Mouse (Mus musculus): ENCODE data around the gene Fam83c.
"Not testable (repeated sequence)": the region's sequence is repeated elsewhere in the genome, so short reads cannot be mapped to it uniquely, and the experiment has no call there.

Fam83c gene

GRCm38 (mm10) chr2:155834732-155835131, at the start of gene Fam83c:
Gene Fam83c, minus strand, starts transcription at chr2:155834854.
- no peak for DNase-seq (ENCODE audit: low spot score in 2 of 2)

- peak in 1 of 2 experiments; percentile 10 for DNase-seq (ENCODE audit: low spot score in 2 of 2)
These were observed 47.4 kb upstream of the Fam83c start for GRCm38 (mm10) chr2:155882087-155882486.

- peak; percentile 7 for DNase-seq (ENCODE audit: low spot score in 2 of 2)
These were observed 44.6 kb upstream of the Fam83c start for GRCm38 (mm10) chr2:155878964-155879876.

GRCm38 (mm10) chr2:155873636-155874035, 39.0 kb upstream of the Fam83c start:
- no peak for DNase-seq (ENCODE audit: low spot score in 2 of 2)

- DNase-seq (ENCODE audit: low spot score in 2 of 2), result no peak
These were observed 38.4 kb upstream of the Fam83c start for GRCm38 (mm10) chr2:155872930-155873507.

- no peak for DNase-seq (ENCODE audit: low spot score in 2 of 2)
These were observed 37.8 kb upstream of the Fam83c start for GRCm38 (mm10) chr2:155872486-155872885.

GRCm38 (mm10) chr2:155869772-155870171, 35.1 kb upstream of the Fam83c start:
- DNase-seq (ENCODE audit: low spot score in 2 of 2), result no peak

- DNase-seq (ENCODE audit: low spot score in 2 of 2), result no peak
These were observed 33.7 kb upstream of the Fam83c start for GRCm38 (mm10) chr2:155868320-155868719.

- DNase-seq (ENCODE audit: low spot score in 2 of 2), result no peak
These were observed 28.7 kb upstream of the Fam83c start for GRCm38 (mm10) chr2:155863301-155863867.

- no peak for DNase-seq (ENCODE audit: low spot score in 2 of 2)
These were observed 28.1 kb upstream of the Fam83c start for GRCm38 (mm10) chr2:155862573-155863300.

GRCm38 (mm10) chr2:155861581-155861980, 26.9 kb upstream of the Fam83c start:
- DNase-seq (ENCODE audit: low spot score in 2 of 2), result no peak

GRCm38 (mm10) chr2:155860102-155860501, 25.4 kb upstream of the Fam83c start:
- no peak for DNase-seq (ENCODE audit: low spot score in 2 of 2)

- DNase-seq (ENCODE audit: low spot score in 2 of 2), result no peak
These were observed 17.9 kb upstream of the Fam83c start for GRCm38 (mm10) chr2:155852536-155852935.

GRCm38 (mm10) chr2:155850120-155850519, 15.5 kb upstream of the Fam83c start:
- DNase-seq (ENCODE audit: low spot score in 2 of 2), result no peak

- no peak for DNase-seq (ENCODE audit: low spot score in 2 of 2)
These were observed 14.8 kb upstream of the Fam83c start for GRCm38 (mm10) chr2:155849464-155849863.

GRCm38 (mm10) chr2:155848291-155848690, 13.6 kb upstream of the Fam83c start:
- peak; percentile 37 to 46 for DNase-seq (ENCODE audit: low spot score in 2 of 2)

GRCm38 (mm10) chr2:155846930-155847329, 12.3 kb upstream of the Fam83c start:
- DNase-seq (ENCODE audit: low spot score in 2 of 2), result no peak

GRCm38 (mm10) chr2:155838961-155839360, 4.3 kb upstream of the Fam83c start:
- DNase-seq (ENCODE audit: low spot score in 2 of 2), result no peak

GRCm38 (mm10) chr2:155837961-155838360, 3.3 kb upstream of the Fam83c start:
- no peak for DNase-seq (ENCODE audit: low spot score in 2 of 2)

GRCm38 (mm10) chr2:155832087-155832486, 2.6 kb downstream of the Fam83c start:
- not testable (repeated sequence) for DNase-seq (ENCODE audit: low spot score in 2 of 2)

- DNase-seq (ENCODE audit: low spot score in 2 of 2), result no peak
These were observed 3.4 kb downstream of the Fam83c start for GRCm38 (mm10) chr2:155831302-155831701.

- no peak for DNase-seq (ENCODE audit: low spot score in 2 of 2)
These were observed 3.8 kb downstream of the Fam83c start for GRCm38 (mm10) chr2:155830841-155831240.

All from heart, adult 9 months (tissue).